Mouse (Mus musculus) ovary, adult 18-20 months (tissue): ENCODE measurements around the gene Ctnnbip1.

Source experiments
- DNase-seq: peaks from one replicate; pipeline ENCODE4 v3.0.0; 2022; ENCODE audit warnings: low spot score, mixed read lengths

The Ctnnbip1 gene

DNA sequence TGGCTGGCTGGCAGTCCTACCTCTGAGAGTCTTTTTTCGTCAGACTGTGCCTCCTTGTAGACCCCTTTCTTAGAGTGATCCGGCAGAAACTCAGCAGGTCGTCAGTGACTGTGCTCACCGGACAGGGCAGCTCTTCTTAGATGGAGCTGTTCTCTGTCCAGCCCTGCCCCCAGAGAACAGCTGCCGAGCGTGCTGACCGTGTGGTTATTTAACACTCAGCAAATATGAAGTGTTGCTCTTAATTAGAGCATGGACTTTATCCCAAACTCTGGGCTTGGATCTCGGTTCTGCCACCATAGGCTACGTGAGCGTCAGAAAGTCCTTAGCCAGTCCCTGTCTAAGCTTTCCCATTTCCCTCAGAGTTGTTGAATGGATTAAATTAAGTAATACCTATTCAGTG is 3.2 kb downstream of the Ctnnbip1 start:
- no peak for DNase-seq

DNA sequence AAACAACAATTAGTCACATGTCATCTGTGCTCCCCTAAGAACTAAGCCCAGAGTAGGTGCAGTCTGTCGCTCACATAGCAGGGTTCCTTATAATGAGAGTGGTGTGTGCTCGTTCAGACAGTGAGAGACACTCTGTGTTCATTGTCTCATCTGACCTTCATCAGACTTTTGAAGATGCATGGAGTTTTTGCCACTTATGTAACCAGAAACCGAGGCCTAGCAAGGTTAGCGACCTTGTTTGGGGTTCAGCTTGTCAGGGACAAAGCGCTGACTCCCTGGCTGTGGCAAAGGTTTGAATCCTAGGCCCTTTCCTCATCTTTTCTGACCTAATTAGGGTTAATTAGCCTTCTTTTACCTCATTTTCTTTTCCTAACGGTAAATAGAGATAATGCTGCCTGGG is 5.9 kb downstream of the Ctnnbip1 start:
- no peak for DNase-seq

DNA sequence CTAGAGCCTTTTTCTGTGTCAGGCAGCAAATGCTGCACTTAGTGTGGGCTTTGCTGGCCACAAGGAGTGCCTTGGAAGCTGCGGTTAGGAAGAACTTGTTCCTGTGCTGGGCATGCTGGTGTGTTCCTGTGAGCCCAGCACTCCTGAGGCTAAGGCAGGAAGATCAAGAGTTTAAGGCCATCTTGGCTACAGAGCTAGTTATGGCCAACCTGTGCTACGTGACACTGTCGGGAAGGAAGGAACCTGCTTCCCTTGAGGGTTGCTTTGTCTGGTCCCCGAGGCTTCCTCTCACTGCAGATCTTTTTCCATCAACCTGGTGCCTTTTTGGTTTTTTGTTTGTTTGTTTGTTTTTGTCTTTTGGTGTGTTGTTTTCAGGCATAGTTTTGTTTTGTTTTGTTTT is 7.1 kb downstream of the Ctnnbip1 start:
- no peak for DNase-seq

DNA sequence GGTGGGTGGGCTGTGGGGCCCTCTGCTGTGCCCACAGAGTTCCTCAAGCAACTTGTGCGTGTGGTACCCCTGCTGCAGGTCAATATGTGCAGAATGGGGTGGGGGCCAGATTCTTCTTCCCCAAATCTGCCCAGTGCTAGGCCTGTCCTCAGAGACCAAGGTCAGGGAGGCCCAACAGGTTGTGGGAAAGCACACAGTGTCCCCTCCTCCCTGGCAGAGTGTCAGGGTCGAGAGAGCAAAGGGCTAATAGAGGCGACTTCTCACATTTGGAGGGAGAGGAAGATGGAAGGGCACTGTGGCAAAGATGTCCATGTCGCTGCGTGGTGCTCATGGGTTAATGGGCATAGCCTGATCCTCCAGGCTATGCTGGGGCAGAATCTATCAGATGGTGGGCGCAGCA is 7.8 kb downstream of the Ctnnbip1 start:
- DNase-seq: no peak

DNA sequence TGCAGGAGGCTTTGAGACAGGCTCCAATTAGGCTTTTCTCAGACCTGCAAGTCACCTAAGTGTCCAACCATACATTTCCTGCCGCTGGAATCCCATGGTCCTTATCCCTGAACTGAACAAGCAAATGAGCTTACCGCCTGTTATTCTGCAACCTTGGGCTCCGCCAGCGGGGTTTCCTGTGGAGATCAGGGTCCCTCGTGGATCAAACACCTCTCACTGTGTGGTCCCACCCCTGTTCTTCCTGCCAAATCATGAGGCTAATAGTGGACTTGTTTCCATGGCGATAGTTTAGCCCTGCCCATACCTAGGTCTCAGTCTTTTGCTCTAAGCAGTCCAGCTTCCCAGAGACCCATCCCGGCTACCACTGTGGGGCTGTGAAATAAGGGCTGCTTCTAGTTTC is 8.3 kb downstream of the Ctnnbip1 start:
- DNase-seq: no peak

DNA sequence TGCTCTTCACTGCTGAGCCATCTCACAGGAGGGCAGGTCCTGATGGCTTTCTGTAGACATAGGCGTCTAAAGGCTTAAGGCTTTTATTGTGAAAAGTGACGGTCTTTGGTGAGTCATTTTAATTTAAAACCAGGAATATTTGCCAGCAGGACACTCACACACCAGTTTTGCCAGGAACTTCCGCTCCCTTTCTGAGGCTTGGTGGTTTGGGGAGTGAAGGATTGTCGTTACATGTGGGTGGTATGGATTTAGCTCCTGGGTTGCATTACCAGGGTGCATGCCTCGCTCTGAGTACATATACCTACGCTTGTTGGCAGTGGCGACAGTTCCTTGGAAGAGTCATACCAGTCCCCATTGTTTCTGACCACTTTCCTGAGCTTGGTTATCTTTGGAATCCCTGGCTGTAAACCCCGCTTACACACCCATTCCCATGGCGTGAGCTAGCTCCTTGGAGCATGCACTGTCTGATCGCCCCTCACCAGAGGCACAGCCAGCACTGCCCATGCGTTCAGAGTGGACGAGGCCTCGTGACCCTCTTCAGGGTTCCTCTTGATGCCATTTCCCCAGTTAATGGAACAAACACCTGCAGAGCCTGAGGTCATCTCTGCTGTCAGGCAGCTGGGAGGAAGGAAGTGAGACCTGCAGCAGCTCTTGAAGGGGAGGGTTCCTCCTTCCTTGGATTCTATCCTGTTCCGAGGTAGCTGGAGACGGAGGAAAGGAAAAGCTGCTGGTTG is 9.8 kb downstream of the Ctnnbip1 start:
- DNase-seq: no peak

DNA sequence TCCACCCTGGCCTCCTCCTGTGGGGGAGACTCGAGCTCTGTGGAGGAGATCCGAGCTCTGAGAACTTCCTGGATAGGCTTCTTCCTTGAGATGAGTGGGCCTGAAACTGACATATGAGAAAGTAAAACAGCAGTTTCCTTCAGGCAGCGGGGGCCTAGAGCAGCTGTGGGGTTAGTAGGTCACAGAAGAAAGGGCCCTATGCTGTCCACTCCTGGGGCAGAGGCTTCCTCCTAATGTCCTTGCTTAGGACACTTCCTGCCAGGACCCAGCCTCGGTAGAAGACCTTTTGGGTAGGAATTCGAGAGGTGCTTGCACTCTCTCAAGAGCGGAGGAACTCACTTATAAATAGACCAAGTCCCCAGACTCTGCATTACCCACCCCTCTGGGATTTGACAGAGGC is 11.7 kb downstream of the Ctnnbip1 start:
- DNase-seq: no peak

DNA sequence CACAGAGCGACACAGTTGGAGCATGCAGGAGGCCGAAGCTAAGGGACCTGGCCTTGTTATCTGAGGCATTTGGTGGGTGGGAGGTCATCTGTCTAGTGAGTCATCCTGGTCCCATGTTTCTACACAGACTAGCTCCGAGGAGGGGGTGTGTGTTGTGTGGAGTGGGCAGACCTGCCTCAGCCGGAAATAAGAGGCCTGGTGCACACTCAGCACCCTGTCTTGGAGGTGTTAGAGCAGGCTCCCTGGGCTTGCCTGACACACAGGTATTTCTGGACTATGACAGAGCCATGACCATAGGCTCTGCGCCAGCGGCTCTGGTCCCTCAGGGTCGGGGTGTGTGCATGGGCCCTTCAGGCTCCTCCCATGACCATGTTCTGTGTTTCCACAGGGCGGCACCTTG is 21.4 kb downstream of the Ctnnbip1 start:
- DNase-seq: no peak

DNA sequence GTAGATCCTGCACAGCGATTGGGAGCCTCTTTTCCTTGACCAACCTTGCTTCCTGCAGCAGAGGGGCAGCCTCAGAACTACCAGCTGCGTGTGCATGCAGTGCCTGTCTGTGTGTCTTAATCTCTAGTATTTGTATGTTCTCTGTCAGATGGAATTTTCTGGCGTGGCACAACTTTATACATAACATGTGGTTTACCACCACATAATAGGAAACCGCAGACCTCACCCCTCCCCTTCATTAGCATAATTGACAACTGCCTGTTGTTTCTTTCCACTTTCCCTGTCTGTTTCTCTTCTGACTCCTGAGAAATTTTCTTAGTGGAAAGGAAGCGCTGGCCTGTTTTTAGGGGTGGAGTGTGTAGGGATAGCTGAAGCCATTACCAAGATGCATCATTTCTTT is 23.9 kb downstream of the Ctnnbip1 start:
- DNase-seq: no peak

DNA sequence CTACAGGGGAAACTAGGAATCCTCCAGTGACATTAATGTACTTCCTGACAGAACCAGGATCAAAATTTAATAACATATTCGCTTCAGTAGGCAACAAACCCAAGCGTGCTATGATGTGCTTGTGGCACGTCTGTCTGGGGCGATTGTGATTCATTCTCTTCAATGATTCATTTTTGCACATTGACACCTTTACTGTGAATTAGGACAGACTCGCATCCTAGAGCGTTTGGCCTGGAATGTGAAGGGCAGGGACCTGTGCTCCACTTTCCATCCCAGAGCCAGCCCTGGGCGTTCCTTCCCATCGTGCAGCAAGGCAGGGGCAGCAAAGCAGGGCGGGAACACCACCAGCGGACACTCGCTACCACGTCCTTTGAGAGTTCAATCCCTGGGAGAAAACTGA is 24.4 kb downstream of the Ctnnbip1 start:
- DNase-seq: no peak

DNA sequence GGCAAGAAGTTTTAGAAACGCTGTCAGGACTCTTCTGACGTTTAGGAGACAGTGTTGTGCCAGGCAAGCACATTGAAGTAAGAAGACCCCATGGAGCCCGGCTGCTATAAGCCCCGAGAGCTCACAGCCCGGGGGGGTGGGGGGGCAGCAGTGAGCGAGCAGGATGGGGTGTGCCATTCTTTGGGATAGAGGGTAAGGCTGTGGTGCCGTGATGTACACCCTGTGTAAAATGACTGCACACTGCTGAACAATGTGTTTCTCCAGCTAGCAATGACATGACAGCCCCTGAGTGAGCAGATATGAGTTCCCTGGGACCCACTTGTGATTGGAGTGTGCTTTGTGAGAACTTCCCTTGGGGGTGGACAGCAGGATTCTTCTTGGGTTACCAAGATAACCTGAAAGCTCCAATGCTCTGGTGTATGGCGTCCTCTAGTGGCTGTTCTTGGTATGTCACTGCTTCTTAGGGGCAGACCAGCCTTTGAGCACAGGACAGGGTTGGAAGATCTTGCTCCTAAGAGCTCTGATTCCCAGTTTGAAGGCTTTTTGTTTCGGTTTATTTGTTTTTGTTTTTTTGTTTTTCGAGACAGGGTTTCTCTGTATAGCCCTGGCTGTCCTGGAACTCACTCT is 25.0 kb downstream of the Ctnnbip1 start:
- no peak for DNase-seq

DNA sequence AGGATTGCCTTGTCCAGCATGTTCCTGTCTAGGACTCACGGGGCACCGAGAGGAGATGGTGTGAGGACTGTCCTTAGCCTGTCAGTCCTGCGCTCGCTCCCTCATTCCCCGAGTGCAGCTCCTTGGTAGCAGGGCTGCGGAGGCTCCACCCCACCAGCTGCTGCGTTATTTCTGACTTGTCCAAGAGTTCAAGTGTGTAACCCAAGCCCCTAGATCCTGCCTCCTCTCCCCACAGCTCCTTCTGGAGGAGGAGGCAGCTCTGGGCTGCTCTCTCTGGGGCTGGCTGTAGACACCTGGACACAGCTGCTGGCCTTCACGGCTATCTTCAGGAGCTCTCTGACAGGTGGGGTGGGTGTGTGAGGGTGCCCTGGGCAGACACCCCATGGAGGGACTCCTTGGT is 26.9 kb downstream of the Ctnnbip1 start:
- no peak for DNase-seq

DNA sequence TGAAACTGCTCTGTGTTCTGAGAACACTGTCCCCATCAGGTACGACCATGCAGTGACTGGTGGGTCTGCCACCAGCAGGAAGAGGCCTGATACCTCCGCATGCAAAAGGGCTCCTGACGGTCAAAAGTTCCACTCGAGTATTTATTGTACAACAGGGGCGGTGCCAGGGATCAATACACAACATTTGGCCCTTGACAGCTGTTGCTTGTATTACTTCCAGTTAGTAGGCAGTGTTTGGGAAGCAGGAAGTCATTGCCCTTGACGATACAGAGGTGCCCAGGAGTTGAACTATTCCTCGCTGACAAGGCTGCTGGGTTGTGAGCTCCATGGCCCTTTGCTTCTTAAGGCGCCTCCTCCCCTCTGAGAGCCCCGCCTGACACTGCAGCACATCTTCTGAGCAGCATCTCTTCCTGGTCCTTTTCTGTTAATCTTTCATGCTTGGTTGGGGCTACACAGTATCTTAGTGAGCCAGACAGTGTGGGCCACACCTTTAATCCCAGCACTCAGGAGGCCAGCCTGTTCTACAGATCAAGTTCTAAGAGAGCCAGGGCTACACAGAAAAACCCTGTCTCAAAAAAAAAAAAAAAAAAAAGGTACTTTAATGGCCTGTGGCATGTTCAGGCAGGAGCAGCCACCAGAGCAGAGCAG is 28.9 kb downstream of the Ctnnbip1 start:
- DNase-seq: no peak

DNA sequence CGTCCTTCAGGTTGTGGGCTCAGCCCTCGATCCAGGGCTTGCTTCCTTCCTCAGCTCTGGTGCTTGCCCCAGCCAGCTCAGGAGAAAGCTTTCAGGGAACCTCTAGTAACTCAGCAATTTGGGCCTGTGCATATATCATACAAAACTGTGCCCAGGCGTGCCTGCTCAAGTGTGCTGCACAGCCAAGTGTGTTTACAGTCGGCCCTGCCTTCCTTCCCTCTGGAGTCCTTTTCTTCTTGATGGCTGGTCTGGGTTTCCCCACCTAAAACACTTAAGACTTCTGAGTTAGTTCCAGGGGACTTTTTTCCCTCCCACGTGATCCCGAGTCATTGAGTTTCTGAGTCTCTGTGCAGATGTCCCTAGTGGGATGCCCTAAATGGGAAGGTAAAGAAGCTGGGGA is 29.5 kb downstream of the Ctnnbip1 start:
- DNase-seq: no peak

DNA sequence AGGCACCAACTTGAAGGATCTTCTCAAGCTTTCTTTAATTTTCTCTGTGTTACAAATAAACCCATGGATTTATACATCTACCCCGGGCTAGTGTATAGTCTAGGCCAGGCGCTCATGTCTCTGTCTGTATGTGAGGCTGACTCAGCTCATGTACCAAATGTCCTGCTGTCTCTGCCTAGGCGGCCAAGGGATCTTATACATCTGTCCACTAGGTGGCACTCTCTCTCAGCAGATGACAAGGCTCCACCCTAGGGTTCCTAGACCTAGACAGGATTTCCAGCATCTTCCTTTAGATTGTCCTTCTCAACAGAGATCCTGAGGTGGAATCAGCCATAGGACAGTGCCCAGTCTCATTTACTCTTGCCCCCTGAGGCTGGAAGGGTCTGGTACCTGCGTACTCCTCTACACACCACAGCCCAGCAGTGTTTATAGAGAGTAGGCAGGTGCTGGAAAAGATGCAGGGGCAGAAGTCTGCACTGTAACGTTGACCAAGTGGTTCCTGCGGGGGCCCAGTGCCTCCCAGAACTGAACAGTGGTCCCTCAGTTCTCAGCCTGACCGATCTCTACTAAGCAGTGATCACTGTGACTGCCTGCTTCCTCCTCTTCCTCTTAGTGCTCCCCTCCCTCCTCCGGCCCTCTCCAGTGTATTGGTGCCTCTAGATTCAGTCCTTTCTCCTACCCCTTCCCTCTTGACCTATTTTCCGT is 31.3 kb downstream of the Ctnnbip1 start:
- peak; percentile 40 for DNase-seq

DNA sequence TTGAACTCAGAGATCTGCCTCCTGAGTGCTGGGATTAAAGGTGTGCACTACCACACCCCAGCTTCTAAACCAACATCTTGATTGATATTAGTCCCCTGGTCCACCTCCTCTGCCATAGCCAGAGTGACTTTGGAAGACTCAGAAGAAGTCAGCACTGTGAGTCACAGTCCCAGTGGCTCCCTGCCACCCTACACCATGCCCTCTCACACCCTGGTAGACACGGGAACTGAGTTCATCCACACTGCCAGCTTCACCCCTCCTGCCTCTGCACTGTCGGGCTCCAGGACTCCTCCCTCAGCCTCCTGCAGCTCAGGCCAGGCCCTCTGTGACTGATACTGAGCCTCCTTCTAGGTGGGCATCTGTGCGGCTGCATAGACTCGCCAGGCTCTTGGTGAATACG is 32.8 kb downstream of the Ctnnbip1 start:
- no peak for DNase-seq

DNA sequence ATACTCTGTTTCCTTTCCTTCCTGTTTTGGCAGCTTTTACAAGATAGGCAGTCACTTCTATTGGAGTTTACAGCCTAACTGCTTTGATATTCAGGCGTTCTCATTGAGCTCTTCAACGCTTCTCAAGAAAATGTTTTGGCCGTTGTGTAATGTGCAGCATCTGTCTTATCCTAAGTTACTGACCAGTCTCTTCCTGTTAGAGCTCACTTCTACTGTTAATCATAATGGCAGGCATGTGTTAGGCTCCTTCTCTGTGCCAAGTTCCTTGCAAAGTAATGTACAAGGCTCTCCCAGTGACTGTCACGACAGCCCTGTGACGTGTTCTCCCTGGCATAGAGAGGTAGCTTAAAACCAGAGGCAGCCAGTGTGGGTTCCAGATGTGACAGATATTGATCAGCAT is 33.7 kb downstream of the Ctnnbip1 start:
- DNase-seq: no peak

DNA sequence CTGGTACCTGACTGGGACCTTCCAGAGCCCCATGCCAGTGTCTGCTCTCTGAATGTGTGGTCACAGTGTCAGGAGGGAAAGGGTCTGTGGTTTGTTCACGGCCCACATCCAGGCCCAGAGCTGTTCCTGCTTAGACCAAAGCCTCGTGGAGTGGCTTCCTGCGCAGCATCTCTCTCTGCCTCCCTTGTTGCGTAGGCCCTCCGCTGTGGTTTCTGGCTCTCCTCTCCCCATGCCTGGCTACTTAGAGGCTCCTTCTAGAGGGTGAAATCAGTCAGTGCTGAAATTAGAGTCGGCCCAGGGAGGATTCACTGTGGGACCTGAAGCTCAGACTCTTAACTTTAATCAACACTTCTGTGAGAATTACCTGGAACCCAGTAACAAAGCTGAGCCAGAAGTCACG is 35.8 kb downstream of the Ctnnbip1 start:
- DNase-seq: no peak

DNA sequence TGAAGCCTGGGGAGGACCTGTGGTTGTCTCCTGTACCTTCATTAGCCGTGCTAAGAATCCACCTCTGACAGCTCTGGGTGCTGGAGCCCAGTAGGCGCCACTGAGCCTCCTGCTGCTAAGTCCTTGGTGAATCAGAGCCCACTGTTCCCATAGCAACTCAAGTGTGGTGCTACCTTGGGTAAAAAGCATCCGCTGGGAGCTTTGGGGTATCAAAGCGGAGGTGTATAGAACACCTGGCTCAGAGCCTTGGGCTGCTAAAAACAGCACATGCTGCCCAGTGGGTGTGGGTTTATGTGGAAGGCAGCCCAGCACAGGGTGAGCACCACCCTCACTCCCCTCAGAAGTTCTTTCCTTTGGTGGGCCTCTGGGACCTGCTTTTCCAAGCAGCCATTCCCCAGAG is 38.1 kb downstream of the Ctnnbip1 start:
- DNase-seq: no peak

DNA sequence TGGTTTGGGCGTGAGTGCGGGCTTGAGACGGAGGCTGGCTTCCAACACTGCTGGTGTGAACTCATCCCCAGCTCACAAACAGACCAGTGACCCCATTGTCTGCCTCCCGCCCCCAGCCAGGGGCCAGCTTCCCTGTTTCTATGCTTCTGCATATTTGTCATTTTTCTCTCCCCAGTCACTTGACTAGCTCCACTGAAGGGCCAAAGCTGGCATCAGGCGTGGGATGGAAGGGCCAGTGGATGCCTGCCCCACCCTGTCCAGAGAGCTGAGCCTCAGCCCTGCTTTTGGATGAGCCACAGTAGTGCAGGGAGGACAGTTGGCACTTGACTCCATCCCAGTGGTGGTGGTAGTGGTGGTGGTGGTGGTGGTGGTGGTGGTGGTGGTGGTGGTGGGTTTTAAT is 39.9 kb downstream of the Ctnnbip1 start:
- DNase-seq: no peak

DNA sequence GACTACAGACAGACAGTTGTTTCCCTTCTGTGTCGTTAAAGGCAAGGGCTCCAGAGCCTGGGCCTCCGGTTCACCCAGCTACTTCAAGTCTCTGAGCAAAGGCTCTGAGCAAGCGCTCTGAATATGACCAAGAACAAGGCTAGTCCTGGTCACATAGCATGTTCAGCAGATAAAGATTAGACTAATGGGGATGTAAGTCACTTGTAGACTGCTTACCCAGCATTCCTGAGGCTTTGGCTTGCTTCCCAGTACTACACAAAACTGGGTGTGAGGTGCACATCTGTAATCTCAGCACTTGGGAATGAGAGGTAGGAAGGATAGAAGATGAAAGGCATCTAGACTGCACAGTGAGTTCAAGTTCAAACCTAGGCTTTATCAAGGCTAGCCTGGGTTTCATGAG is 40.4 kb downstream of the Ctnnbip1 start:
- no peak for DNase-seq

DNA sequence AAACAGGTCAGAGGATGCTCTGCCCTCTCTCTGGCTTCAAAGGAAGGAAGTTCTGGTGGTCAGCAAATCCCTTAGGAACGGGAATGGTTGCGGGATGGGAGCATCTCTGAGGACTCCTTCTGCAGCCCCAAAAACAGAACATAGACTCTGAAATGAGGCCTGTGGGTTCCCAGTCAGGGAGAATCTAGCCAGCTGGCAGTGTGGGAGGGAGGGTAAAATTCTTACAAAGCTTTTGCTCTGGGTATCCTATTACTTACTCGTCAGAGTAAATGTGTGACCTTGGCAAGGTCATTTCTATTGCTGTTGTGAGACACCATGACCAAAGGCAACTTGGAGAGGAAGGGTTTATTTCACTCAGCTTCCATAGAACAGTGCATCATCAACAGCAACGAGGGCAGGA is 43.4 kb downstream of the Ctnnbip1 start:
- DNase-seq: no peak
